Mouse (Mus musculus) gastrocnemius, postnatal 36 days (tissue): ENCODE results near the gene Wasf3. TPM values are rescaled to one million over a fixed set of nuclear protein-coding genes. Genes with fewer than 3 reads are reported as not detected.
A peak's percentile ranks its signal among the peaks of the same experiment; 100 is the strongest.
"Not testable (repeated sequence)": the region's sequence is repeated elsewhere in the genome, so short reads cannot be mapped to it uniquely, and the experiment has no call there.

Source experiments
- DNase-seq, 2 experiments: peaks; one replicate each; pipeline ENCODE4 v3.0.0; 2022
- intact Hi-C: fragments of 180-260 bp; cut with DNase I; formaldehyde crosslinking; loops from one replicate; pipeline ENCODE4 v1.15.1; 2025
- total RNA-seq, 2 experiments: library from RNA; stranded (reverse); gene quantifications; 2 replicates each; pipeline ENCODE4 v1.2.3; 2021

The Wasf3 gene
- total RNA-seq, 2 experiments from 2014 or later = 0.82 to 0.91 TPM

- intact Hi-C loops = no loop called here
- DNase-seq = no peak
Measured at GRCm38 (mm10) chr5:146398386-146399115, 13.8 kb downstream of the Wasf3 start.

DNA sequence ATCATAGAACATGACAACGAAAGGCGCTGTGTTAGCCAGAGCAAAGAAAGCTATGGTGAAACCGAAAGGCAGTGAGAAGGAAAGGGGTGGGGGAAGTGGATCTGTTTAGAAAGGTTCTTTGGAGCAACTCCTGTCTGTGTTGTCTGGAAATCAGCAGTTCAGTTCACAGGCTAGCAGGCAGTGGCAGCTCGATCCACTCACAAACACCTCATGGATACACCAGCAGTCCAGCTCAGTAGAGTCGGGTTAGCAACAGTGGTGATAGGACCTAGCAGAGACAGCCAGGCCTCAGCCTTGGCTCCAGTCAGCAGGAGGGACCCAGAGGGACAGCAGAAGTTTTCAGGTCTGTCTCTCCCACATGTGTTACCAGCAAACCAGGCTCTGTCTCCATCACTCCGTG is 16.2 kb downstream of the Wasf3 start:
- DNase-seq, intact Hi-C loops: not testable (repeated sequence)

- intact Hi-C loops = no loop called here
- no peak for DNase-seq
Measured at GRCm38 (mm10) chr5:146402311-146402710, 17.5 kb downstream of the Wasf3 start.

GRCm38 (mm10) chr5:146403923-146404322 is 19.1 kb downstream of the Wasf3 start:
- DNase-seq = no peak
- intact Hi-C loops = no loop called here

DNA sequence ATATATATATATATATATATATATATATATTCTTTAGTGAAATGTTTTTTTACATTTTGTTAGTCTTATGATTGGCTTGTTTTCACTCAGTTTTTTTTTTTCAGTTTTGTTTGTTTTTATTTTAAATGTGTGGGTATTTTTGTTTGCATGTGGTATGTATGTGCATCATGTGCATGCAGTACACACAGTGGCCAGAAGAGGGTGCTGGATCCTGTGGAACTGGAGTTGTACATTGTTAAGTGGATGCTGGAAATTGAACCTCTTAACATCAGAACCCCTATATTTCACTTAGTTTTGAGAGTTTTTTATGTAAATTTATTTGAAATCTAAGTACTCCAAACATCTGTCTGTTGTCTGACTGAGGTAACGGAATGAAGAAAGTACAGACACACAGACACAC is 21.3 kb downstream of the Wasf3 start:
- intact Hi-C loops = no loop called here

DNA sequence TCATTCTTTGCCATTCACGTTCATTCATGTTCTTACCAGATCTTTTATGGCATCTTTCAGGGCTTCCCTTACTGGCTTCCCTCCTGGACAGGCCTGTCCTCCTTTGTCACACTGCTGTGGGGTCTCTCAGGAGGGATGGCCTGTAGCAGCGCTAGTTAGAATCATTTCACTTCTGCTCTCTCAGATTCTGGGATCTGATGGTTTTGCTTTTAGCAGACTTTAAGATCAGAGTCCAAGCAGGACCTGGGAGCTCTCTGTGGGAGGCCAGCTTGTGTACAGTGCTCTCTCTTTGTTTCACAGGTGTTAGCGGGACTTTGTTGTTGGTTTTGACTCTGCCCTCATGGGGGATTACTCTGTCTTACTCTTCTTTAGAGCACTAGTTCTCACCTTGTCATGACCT is 23.0 kb downstream of the Wasf3 start:
- intact Hi-C loops = no loop called here
- no peak for DNase-seq

More for the DNA sequence above, 21.3 kb downstream of the Wasf3 start:
- DNase-seq = no peak

GRCm38 (mm10) chr5:146408604-146409003 is 23.8 kb downstream of the Wasf3 start:
- intact Hi-C loops = no loop called here
- no peak for DNase-seq

GRCm38 (mm10) chr5:146410821-146411220 is 26.0 kb downstream of the Wasf3 start:
- no peak for DNase-seq
- intact Hi-C loops = no loop called here

DNA sequence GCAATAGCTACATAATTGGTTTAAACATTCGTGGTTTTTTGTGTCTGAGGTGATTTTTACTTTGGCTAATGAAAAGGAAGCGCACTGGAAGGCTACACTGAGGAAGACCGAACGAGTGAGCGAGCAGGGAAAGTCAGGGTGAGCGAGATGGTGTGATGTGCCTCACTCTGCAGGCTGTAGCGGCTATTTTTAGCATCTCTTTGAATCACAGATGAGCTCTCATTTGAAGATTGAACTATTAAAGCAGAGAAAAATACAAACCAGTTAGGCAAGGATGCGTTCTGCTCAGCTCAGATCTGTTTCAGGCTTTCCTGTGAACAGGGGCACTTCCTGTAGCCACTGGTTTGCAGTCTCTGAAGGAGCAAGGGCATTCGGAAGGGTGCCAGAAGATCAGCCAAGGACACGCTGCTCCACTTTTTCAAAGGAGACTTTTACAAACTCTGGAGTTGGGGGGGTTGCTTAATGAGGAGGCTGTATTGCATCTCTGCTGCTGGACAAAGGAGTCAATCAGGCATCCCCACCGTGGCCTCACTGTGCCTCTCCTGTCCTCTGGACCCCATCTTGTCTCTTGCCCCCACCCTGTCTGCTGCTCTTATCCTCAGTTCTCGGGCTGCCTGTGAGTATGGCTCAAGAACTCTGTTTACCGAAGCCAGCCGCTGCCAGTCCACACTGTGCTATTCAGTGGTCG is 28.1 kb downstream of the Wasf3 start:
- intact Hi-C loops = no loop called here
- peak in 1 of 2 experiments; percentile 12 for DNase-seq

GRCm38 (mm10) chr5:146414611-146415010 is 29.8 kb downstream of the Wasf3 start:
- intact Hi-C loops = no loop called here
- DNase-seq = no peak

GRCm38 (mm10) chr5:146415218-146415617 is 30.4 kb downstream of the Wasf3 start:
- intact Hi-C loops = no loop called here

DNA sequence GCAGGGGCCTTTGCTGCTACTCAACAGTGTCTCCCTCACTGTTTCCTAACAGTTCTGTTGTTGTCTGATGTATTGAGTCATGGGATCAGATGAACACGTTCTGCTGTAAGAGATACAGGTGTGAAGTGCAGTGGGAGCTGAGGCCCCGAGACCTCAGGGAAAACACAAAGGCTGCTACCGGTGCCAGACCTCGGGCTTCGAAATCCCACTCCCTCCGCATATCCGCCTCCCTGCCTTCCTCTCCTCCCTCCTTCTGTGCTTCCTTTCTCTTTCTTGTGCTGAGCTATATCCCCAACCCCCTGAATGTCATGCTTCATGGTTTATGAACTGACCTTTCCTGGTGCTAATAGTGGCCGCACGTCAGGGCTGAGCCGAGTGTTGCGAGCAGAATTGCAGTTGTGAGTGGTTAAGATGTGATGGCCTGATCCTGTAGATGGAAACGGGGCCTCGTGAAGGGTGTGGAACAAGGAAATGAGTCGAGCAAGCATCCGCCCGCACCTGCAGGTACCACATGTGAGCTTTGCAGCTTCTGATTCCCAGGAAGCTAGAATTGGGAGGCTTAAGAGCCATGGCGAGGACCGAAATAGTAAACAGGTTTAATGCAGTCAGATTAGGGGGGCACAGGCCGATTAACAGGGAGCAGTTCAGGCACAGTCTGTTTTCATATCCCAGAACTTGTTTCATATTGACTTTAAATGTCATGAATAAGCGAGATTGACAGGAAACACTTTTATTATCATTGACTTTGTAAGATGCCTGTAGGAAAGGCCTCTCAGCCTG is 31.7 kb downstream of the Wasf3 start:
- no peak for DNase-seq
- intact Hi-C loops = no loop called here

More at GRCm38 (mm10) chr5:146415218-146415617, 30.4 kb downstream of the Wasf3 start:
- no peak for DNase-seq

DNA sequence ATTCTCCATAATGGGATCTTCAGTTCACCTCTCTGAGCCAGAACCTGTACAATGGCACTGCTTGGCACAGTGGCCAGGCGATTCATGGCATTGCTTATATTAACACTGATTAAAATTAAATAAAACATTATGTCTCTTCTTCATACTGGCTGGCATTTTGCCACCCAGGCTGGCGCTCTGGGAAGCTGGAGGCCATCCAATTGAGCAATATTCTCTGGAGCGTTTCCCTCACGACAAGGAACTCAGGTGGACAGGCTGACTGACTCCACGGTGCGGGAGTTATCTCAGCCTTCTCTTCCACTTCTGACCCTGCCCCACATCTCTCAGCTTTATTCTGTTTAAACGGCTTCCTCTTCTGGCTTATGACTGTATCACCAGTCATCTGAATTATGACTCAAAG is 33.3 kb downstream of the Wasf3 start:
- intact Hi-C loops = no loop called here

GRCm38 (mm10) chr5:146420081-146420480 is 35.3 kb downstream of the Wasf3 start:
- intact Hi-C loops = loop anchor here (10.0 kb wide), 1 partner anchor 235 kb away; the partner anchor contains the start of gene 1700001J03Rik
- no peak for DNase-seq

More for the DNA sequence above, 33.3 kb downstream of the Wasf3 start:
- DNase-seq = no peak

- no peak for DNase-seq
- intact Hi-C loops = loop anchor here (10.0 kb wide), 1 partner anchor 240 kb away; the partner anchor contains the start of gene 1700001J03Rik
Measured at GRCm38 (mm10) chr5:146424711-146425326, 40.0 kb downstream of the Wasf3 start.

DNA sequence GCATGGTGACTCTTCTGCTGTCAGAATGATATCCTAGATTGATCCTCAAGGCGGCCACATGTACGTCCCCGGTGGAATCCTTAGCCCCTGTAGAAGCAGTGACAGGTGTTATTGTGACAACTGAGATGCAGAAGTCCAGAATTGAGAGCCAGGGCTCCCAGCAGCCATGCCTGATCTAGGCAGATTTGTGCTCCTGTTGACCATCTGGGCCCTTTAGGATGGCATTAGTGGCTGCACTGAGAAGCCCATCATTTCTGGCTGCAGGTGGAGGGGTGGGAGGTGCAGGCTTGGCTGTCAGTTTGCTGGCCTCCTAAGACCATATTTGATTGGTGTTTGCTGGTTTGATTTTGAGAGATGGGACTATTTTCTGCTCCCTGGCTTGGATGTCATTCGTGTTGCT is 40.9 kb downstream of the Wasf3 start:
- intact Hi-C loops = loop anchor here (10.0 kb wide), 1 partner anchor 241 kb away; the partner anchor contains the start of gene 1700001J03Rik
- DNase-seq = no peak

DNA sequence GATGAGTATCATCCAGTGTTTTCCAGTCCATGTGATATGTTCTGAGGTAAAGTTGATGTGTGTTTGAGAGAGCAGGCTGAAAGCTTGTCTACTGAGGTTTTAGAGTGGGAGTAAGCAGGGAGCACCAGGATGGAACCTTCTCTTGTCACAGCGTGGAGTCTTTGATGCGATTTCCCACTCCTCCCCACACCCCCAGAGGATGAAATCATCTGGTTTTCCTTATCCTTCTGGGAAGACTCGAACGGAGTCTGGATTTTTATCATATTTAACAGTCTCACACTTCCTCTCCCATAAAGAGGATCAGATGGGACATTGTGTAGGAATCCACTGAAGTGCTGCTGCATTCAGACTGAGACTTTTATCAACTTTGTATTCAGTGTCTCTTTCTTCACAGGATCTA is 43.3 kb downstream of the Wasf3 start:
- no peak for DNase-seq
- intact Hi-C loops = loop anchor here (10.0 kb wide), 1 partner anchor 243 kb away; the partner anchor contains the start of gene 1700001J03Rik

GRCm38 (mm10) chr5:146431821-146432220 is 47.0 kb downstream of the Wasf3 start:
- intact Hi-C loops = no loop called here
- peak; percentile 23 to 40 for DNase-seq

DNA sequence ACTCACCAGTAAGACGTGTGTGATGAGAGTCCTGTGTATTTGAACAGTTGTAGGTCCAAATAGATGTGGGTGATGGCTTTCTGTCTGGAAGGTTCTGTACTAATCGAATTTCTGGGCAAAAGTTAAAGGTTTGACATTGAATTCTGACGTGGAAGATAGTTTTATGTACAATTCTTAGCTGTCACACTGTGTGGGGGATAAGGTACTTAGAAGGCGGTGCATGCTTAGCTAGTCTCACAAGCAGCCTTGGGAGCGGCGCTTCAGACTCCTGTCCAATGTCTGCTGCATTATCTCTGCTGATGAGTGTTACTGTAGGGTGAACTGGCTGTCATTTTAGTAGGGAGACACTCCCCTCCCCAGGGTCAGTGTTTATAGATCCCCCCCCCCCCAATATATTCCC is 47.7 kb downstream of the Wasf3 start:
- intact Hi-C loops = no loop called here
- no peak for DNase-seq

- intact Hi-C loops = no loop called here
- DNase-seq = no peak
Measured at GRCm38 (mm10) chr5:146435316-146435715, 50.5 kb downstream of the Wasf3 start.
